Mouse (Mus musculus) heart, adult 8-10 months (tissue): ENCODE results near the gene Mfsd12. TPM values are rescaled to one million over a fixed set of nuclear protein-coding genes. Genes with fewer than 3 reads are reported as not detected.

ENCODE experiments used
- DNase-seq: peaks from one replicate; pipeline ENCODE4 v3.0.0; 2022; ENCODE audit warnings: low spot score
- total RNA-seq, 4 experiments: library from RNA; stranded (reverse); gene quantifications; 2 replicates each; pipeline ENCODE4 v1.2.4; 2022

Gene Mfsd12
- total RNA-seq, 4 experiments from 2014 or later: 9.2 to 11.4 (median 9.8) TPM

DNA sequence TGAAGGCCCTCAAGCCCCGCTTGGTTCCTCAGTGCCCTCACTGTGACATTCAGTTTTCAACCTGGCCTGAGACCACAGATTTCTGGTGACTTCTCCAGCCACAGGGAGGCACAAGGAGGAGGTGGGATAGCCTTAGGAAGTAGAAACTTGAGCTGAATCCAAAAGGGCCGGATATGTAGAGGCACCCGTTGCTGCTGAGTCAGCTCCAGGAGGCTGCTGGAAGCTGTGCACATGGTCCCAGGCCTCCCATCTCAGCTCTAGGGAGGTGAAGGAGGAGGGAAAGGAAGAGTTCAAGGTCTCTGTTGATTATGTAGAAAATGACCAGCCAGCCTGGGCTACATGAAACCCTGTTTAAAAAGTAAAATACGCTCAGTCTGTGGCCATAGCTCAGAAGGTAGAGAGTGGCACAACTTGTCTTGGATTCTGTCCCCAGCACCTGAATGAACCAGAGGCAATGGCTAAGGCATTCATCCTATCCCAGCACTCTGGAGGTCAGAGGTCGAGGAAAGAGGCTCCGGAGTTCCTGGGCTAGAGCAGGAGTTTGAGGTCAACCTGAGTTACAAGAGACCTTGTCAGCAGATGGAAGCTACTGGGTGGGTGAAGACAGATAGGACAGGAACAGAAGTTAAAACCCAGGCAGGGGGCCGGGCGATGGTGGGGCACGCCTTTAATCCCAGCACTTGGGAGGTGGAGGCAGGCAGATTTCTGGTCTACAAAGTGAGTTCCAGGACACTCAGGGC, 2.4 kb upstream of the Mfsd12 start:
- DNase-seq: no peak

DNA sequence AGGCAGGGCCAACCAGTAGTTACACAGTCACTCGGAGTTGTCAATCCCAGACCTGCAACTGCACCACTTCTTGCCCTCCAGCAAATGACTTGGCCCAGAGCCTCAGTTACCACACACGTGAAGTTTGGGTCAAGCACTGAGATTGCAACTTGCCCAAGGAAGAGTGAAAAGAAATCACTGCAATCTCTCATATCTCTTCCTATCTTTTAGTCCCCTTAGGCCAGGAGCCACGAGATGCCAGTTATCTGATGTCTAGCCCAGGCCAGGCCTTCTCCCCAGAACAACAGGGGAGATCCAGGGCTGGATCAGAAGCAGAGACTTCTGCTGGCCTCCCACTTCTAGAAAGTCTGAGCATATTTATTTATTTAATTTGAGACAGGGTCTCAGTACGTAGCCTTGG, 1.8 kb upstream of the Mfsd12 start:
- DNase-seq: no peak

DNA sequence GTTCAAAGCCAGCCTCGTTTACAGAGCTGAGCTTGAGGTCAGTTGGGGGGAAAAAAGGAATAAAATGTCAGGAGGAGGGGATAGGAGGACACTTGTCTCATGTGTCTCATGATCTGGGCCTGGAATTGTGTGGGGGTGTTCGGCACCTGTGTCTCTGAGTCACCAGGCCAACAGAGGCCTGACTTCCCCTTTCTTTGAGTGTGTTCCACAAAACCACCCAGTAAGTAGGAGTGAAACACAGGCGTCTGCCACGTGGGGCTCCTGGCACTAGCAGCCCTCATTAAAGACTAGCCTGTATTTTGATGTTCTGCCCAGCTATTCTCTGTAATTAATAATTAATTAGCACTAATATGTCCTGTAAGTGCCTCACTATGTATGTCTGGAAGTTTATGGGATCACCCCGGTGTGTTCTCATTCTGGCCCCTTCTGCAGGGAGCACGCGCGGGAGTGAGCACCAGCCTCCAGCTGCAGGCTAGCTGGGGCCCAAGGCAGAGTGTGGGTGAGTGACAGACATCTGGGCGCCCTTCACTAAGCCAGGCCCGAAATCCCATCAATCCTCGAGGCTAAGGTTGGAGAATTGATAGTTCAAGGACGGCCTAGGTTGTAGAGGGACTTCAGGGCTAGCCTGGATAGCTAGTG, 820 bp upstream of the Mfsd12 start:
- no peak for DNase-seq

DNA sequence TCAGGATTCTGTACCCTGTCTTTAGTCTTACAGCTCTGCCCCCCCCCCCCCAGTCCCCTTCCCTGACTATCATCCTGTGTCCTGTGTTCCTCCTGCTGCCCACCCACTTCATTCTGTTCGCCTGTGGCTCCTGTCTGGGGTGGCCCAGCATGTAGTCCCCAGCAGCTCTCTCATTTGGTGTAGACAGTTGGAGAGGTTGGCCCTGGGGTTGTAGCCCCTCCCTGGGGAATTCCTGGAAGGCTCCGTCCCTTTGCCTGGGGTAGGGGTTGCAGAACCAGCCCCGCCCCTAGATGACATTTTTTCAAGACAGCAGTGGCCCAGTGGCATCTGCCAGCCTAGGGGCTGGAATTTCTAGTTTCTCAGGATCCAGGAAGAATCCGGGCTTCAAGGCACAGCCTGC, 918 bp downstream of the Mfsd12 start:
- DNase-seq: no peak

DNA sequence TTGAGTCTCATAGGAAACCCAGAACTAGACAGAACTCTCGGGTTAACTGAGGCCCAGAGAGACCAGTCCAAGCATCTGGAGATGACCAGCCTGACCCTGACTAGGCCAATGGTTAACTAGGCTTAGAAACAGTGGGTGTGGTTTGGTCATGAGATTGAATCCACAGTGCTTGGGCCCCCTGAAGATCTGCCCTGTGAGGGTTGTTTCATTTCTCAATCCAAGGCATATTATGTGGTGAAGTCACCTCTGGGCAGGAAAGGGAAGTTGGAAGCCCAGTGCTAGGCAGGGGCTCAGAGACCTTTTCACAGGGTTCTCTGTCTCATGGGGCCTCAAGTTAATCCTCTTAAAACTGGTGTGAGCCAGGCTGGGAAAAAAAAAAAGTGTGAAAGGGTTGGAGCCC, 1.6 kb downstream of the Mfsd12 start:
- no peak for DNase-seq

DNA sequence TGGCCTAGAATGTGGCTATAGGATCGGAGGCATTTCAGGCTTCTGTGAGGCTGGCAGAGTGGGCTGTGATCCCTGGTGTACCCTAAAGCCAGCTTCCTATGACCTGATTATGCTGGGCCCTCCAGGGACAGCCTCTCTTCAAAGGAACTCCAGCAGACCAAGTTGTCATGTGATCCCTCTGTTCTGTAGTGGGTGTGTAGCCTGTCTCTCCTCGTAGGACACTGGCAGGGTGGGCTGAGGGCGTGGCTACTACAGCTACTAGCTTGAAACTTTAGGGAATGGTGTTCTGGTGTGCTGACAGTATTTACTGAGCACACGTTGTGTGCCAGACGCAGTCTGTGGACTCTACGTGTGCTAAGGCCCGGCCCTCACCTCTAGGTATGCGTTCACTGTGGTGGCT, 3.4 kb downstream of the Mfsd12 start:
- no peak for DNase-seq

DNA sequence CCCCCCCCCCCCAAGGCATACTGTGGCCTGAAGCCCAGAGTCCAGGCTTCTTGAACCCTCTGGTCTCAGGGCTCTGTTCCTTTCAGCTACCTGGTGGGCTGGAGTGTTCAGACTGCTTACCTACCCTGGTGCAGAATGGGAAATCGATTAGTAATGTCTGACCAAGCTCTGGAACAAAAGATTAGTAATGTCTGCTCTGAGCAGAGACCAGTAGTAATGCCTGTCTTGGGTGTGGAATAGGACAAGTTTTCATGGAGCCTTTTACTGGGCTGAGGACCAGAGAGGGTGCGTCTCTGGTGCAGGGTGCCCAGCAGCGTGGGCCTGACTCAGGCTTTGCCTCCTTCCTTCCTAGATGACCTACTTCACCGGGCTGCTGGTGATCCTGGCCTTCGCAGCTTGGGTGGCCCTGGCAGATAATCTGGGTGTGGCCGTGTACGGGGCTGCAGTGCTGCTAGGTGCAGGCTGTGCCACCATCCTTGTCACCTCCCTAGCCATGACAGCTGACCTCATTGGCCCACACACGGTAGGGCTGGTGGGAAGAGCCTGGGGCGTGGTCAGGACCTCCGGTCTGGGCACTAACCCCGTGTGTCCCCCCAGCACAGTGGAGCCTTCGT, 5.2 kb downstream of the Mfsd12 start:
- no peak for DNase-seq

DNA sequence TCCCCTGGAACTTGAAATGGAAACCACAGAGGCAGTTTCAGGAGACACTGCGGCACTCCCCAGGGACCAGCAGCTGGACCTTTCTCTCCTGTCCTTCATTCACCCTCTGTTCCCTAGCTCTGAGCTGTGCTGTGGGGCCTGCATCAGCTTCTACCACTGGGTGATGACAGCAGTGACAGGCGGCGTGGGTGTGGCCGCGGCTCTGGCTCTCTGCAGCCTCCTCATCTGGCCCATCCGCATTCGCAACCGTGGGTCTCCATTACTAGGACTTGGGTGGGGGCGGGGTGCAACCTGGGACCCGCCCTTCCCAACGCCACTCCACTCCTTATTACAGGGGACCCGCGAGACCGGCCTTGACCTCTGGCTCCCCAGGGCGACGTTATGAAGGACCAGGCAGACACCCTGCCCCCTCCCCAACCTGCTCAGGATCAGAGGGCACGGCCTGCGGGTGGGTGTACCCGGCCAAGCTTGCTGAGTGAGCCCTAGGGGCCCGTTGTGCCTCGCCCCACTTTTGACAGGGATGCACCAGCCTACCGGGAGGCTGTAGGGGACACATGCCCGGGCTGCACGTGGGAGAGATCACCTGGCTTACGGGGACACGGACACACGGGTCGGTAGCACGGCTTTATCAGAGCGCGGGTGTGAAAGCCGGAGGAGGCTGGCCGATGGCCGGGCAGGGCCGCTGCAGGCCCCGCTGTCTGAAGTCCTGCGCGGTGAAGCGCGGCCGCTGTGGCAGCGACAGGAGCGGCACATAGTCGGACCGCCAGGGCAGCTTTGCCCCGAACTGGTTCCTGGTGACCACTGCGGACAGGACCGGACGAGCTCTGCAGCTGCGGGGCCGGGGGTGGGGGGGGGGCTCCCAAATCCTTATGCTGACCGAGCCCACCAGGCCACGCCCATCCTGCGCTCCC, 6.4 kb downstream of the Mfsd12 start:
- DNase-seq: no peak

DNA sequence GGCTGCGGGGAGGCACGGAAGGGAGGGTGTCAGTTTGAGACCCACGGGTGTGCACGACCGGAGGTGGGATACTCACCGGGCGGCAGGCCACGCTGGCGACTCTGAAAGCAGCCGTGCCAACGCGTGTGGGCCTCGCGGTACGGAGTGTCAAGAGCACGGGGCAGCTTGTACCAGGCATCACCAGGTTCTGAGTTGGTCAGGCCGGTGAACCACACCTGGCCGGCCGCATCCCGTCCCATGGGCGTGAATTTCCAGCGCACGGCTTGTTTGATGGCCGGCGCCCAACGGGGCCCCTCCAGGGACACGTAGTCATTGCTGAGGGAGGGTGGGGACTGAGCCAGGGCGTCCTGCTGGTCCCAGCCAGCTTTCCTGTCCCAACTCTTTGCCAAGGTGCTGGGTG, 7.4 kb downstream of the Mfsd12 start:
- DNase-seq: no peak

DNA sequence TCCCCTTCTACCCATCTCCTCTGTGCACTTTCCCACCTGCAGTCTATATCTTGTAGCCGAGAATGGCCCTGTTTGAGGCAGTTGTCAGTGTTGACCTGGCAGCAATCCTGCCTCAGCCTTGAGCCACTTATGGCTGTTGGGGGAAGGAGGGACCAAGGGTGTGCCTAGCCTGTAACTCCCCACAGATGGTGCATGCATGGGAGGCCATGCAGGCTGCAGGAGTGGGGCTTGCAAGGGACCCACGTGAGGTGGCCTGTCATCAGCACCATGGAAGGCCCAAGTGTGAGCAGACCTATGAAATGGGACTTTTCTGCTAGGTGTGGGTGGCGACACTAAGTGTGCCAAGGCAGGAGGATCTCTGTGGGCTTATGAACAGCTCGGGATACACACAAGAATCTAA, 7.8 kb downstream of the Mfsd12 start:
- DNase-seq: no peak

DNA sequence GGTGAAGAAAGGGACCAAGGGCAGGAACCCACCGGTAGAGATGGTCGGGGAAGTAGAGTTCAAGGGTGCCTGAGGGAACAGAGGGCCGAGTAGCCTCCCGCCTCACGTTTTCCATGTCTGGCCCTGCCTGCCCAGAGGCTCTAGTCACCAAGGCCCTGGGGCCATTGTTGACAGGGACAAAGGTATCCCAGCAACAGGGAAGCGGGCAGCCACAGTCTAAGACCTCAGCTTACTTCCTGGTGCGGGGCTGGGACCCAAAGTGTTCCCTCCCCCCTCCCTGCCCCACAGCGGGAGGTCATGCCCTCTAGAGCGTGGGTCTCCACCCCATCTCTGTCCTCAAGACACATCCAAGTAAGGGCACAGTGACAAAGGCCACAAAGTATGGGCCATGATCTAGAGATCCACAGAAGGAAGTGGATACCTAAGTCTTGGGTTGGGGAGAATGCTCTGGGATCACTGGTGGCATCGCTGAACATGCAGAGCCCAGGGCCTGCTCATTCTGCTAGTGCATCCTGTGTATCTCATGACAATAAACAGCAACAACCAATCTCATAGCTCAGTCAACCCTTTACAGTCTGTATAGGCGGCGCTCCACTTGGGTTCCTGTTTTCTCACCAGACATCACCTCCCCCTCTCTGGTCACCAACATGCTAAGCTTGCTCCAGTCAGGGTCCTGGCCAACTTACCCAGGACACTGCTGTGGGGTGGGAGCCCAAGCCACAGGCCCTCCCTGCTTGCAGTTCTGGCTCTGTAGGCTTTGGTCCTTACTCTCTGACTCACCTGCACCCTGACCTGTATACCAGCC, 8.6 kb downstream of the Mfsd12 start, which contains the start of gene 4930404N11Rik:
Gene 4930404N11Rik, minus strand, starts transcription at position 145 of the 805 bp plus-strand sequence.
- DNase-seq: no peak

DNA sequence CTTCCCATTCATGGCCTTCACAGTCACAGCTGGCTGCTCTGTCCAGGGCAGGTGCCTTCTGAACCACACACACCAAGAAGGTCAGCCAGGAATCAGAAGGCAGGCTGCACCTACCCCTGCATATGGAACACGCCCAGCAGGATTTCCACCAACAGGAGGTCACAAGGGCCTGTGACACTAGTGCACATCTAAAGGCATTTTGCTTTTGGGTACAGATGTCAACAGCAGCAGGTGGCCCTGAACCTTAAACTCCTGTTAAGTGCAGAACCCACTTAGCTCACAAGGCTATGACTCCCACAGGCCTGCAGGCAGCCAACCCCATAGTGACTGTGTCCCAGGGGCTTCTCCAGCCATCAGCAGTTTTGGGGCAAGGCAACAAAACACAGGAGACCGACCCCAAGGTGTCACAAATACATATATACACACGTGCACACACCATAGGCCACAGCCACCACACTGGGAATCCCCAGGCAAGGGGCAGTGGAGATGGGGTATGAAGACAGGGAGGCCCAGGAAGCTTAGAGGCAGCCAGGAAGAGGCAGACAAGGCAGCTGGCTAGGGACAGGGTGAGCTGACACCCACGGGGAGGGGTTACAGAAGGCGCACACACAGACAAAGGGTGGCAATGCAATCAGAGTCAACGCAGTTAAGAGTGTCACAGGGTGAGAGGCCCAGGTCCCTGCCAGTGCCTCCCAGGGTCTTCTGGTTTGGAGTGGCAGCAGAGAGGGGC, 9.4 kb downstream of the Mfsd12 start:
- DNase-seq: no peak

DNA sequence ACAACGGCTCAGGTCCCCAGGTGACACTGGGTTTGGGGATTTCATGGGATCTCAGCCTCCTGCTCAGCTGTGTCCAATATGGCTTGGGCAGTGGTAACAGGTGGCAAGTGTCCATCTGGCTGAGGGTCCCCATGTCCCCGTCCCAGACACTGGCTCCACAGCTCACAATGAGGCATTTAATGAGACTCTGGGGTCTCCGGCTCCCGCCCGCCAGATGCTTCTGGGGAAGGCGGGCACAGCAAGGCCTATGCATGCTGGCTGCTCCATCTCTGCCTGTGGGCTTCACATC, 9.9 kb downstream of the Mfsd12 start:
- no peak for DNase-seq

DNA sequence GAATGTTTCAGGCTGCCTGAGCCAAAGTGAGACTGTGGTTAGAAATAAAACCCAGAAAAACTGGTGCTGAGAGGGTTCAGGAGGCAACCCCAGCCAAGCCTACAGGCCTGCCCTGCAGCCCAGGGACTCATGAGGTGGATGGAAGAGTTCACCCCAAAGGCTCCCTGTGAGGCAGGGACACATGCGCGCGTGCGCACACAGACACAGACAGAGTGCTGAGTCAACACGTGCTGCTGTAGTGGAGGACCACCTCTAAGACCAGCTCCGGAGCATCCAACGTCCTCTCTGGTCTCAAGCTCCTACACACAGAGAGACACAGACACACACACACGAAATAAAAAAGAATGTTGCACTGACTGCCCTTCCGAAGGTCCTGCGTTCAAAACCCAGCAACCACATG, 18.0 kb downstream of the Mfsd12 start:
- no peak for DNase-seq

DNA sequence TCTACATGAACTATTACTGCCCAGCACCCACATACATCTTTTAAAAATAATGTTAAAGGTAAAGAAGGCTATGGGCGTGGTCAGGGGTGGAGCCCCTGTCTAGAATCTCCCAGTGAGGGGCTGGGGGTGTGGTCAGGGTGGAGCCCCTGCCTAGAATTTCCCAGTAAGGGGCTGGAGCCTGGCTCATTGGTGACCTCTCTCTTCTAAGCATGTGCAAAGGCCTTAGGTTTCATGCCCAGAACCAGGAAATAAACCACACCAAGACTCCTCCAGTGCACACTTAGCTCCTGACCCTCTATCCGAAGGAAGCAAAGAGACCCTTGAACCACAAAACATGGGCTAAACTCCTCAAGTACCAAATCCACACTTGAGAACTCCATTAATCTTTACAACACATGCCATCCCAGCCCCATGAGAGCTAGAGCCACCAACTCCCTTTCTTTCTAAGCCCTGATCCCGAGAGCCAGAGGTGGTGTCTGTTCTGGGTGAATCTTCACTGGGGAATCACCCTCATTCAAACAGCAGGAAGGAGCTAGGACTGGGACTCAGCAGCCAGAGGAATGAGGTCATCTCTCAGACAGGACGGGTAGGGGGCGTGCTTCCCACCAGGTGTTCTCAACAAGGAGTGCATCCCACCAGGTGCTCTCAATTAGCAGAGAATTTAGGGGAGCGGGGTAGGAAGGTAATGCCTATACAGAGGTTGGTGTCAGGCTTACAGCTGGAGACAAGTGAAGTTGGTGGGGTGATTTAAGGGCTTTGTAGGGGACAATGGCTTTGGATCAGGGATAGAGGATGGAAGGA, 19.5 kb downstream of the Mfsd12 start:
- DNase-seq: no peak

DNA sequence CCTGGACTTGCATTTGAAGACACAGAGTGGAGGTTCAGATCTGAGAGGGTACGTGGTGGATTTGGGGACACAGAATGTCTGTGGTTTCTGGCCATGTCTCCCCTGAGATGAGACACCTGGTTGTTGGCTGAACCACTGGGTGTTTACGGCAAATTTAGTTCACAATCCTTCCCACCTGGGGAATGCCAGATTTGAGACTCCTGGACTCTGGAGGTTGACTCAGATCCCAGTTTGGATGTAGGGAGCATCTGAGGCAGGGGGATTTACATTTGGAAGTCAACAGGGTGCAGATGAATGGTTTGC, 20.0 kb downstream of the Mfsd12 start:
- DNase-seq: no peak

DNA sequence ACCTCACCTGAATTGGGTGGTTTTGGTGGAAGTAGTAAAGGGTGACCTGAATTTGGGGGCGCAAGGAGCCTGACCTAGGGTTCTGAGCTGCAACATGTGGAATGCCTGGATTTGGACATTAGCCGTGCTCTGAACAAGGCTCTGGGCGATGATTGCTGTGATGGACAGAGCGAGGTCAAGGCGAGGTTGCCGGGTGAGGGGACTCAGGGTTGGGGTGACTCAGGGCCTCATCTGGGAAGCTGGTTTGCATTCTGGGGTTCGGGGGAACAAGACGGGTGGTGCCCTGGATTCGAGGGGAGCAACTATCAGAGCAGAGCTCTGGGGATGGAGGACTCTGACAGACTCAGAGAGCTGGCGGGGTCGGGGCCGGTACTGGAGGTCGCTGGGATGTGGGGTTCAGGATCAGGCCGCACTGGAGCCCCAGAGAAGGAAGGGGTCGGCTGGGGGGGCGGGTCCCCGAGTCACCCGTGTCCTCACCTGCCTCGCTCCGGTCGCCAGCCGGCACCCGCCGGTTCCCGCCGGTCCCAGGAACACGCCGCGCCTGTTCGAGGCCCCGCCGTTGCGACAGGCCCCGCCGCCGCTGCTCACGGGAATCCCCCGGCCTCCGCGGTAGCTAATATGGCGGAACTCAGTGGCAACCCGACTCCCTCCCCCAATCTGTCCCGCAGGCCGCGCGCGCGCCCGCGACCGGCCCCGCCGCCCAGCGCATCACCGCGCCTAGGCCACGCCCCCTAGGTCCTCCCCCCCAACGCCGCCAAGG, 20.7 kb downstream of the Mfsd12 start, which contains the start of gene Fzr1:
Gene Fzr1, minus strand, starts transcription at position 724 of the 760 bp plus-strand sequence.
- DNase-seq: no peak

DNA sequence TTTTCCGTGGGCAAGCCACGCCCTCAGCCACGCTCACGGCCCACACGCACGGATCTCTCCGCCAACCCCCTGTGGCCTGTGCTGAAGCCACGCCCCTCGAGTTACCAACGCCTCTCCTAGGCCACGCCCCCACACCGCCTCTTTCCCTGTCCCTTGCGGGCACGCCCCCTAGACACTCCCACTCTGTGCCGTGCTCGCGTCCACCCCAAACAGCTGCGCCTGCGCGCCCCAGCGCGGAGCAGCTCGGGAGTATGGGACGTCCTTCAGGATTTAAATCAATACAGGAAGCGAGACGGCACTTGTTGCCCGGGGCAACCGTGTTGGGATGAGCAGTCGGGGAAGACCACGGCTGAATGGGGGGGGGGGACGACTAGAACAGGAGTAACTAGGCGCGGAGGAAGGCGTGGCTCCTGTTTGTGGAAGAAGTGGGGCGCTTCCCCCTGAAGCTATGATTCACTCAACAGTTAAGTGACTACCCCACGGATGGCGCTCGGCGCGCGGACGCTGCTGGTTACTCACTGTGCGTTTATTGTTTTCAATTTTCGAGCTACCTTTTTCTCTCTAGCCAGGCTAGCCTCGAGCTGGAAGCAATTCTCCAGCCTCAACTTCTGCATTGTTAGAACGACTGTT, 21.4 kb downstream of the Mfsd12 start:
- DNase-seq: peak; percentile 100

DNA sequence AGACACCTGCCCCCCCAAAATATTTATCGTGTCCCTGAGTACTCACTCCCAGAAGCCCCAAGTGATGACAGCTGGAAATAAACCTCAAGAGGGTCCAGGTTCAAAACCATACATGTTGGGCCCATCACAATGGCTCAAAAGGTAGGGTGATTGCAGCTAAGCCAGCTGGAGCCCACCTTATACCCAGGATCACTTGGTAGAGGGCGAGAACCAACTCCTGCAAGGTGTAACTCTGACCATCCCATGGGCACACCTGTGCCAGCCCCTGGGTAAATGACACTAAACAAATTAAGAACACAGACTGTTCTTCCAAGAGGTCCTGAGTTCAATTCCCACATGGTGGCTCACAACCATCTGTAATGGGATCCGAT, 21.9 kb downstream of the Mfsd12 start:
- DNase-seq: no peak
